Mouse (Mus musculus) activated CD4-positive, CD25-positive, alpha-beta regulatory T cell, adult 4 months (primary cell): Measurements from ENCODE around the gene Samd8. TPM values are rescaled to one million over a fixed set of nuclear protein-coding genes. Genes with fewer than 3 reads are reported as not detected.

ENCODE experiments used
- ATAC-seq: one replicate; pipeline ENCODE4 v1.8.0; 2017
- polyA plus RNA-seq, 2 experiments: library from polyadenylated mRNA; unstranded; fragments of 100-300 nt; shearing (Covaris generic); gene quantifications; one replicate each; pipeline ENCODE4 v1.2.1; 2017

Samd8 gene
- polyA plus RNA-seq, 2 experiments from 2014 or later: 4.0 to 5.1 TPM

DNA sequence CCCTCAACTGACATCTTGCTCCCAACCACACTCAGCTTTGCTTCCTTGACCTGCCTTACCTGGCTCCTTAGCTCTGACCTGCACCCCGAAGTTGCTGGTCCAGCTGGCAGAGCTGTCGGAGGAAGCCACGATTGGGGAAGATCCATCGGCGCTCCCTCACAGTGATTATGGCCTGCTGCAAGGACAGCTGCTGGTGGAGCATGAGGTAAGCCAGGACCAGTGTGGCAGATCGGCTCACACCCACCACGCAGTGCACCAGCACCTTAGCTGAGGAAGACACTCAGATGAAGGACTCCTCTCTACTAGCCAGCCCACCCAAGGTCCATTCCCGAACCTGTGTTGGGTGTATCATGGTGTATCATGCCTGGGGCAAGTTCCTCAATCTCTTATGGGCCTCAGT, 4.1 kb upstream of the Samd8 start:
- ATAC-seq: no peak

DNA sequence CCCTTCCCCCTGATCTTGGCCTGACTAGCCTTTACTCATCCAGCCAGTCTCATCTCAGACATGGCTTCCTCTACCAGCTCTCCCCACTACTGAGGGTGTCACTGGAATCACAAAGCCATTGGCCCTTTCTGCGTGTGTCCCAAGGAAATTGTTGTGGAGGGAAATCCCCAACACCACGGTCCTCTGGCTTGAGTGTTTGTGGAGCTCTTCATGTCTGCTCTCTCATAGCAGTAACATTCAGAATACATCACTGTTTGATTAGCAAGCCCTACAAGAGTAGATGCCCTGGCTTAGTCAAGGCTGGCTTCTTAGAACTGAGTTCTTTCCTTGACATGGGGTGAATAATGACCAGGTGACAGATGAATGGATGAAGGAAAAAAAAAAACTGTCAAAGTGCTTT, 3.5 kb upstream of the Samd8 start:
- no peak for ATAC-seq

DNA sequence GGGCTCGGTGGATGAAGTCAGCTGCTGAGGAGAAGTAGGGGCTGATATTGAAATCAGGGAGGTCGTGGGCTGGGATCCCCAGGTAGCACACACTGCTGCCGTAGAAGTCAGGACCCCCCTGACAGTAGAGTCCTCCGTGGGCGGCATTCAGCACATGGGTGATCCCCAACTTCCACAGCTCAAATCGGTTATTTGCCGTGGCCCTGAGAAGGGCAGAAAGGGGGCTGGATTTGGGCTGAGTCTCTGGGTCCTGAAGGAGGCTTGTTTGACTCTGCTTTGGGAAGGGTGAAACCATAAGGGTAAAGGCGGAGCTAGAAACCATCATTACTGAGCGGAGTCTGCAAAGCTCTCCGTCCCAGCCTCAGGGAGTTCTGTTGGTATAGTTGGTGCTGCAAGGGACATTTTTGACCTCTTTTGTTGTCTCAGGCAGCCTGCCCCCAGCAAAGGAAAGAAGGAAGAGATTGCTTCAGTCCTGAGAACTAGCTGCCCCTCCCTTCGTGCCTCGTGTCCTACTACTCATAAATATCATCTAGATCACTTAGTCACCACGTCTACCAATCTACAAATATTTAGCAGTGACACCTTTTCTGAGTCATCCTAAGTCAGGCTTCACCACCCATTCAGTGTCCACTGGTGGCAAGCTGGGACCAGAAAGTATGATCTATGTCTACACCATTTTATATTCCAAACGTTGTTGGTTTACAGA, 2.7 kb upstream of the Samd8 start:
- ATAC-seq: no peak

DNA sequence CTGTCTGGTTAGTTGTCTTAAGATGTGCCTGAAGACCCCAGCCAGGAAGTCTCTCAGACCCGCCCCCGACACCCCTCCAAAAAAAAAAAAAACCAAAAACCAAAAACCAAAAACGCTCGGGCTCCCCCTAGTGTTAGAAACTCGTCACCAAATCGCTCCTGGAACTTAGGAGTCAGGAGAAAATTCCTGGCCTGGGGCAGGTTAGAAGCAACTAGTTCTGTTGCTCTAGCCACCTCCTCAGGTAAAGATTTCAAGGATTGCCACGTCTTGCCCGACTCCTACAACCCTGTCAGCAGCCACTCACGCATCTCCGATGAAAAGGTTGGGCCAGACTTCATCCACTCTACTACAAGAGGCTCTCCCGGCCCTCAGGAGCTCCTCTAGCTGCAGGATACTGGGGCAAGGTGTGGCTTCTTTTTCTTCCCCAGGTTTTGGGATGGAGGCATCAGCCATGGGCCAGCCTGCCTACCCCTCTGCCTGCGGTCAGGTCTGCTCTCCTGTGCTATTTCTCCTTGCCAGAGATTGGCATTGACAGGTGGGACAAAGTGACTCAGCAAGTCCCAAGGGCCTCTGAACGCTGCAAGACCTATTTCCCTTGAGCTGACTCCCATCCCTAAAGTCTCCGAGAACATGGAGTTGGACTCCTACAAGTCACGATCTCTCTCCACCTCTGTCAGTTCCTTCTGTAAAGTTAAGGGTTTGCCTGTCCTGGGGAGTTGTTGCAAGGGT, 2.0 kb upstream of the Samd8 start:
- ATAC-seq: no peak

DNA sequence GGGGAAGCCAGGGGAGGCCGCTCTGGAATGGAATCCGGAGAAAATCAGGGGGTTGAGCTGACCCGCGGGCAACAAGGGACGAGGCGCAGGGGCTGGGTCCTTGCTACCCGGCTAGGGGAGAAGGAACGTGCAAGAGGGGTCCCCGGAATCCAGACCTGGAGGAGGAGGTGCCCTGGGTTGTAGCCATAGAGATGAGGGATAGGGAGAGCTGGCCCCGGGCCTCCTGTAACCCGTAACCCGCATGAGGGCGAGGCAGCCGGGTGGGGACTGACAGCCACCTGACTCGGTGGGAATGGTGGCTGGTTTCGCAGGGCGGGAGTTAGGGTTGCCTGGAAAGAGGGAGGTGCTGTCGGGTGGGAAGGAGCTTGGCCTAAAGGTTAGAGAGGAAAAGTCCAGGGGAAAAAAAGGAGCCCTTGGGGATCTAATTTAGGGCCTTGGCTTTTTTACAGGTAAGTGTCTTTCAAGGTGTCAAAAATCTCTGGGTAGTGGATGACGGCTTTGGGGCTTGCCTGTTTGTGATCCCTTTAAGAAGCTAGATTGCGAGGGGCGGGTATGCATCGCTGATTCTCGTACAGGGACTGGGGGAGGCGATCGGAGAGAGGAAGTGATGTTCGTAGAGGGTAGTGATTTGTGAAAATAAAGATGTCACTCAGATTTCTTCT, 681 bp downstream of the Samd8 start, which contains the start of gene Dusp13:
Gene Dusp13 (minus strand): TSS at position 301 of the 662 bp plus-strand sequence.
- ATAC-seq: peak; percentile 74

DNA sequence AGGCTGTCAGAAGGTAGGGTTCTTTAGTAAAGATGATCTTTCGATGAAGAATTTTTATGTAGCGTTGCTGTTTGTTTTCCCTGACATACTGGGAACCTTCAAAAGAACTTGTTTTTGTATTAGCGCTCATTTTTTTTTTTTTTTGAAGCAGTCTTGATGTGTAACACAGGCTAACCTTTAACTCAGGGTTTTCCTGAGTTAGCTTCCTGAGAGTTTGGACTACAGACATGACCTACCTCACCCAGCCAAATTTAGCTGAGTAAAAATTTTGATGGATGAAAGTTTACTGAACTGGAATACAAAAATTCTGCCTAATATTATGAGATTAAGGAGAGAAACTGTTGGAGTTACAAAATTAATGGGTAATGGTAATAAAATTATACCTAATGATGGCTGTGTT, 2.1 kb downstream of the Samd8 start:
- ATAC-seq: no peak

DNA sequence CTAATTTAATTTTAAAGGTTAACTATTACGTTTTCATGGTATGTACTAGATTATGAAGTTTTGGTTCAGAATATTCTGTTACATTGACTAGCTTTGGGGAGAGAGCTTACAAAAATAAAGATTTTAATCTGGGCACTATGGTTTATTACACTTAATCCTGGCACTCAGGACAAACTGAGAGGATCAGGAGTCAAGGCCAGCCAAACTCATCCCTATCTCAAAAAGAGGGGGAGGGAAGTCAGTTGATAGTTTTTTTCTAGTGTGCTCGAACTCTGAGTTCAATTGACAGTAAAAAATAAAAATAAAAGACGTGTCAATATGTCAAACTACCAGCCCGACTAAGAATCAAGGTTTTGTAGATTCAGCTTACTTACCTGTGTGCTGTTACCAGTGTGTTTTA, 3.0 kb downstream of the Samd8 start:
- no peak for ATAC-seq

DNA sequence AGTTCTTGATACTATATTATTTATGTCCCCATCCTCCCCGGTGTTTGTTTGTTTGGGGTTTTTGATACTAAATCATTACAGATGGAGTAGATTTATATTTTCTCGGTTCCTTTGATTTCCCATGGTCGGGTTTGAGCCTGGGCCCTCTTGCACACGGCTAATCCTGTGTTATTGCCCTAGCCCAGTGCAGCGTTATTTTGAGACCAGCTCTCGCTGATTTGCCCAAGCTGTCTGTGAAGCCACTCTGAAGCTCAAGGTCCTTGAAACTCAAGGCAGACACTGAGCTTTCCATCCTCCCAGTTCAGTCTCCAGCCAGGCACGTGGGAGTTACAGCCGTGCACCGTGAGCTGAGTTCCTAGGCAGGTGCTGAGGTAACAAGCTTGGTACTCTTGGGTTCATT, 11.2 kb downstream of the Samd8 start:
- ATAC-seq: no peak

DNA sequence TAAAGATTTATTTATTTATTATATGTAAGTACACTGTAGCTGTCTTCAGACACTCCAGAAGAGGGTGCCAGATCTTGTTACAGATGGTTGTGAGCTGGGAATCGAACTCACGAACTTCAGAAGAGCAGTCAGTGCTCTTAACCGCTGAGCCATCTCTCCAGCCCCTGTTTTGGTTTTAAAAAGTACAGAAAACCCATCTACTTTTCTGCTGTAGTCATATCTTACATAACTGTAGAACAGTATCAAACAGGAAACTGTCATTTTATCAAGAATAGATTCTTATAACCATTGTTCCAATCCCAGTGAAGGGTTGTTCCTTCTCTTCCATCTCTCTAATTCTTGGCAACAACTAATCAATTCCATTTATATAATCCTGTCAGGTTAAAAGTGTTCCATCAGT, 13.4 kb downstream of the Samd8 start:
- ATAC-seq: no peak

DNA sequence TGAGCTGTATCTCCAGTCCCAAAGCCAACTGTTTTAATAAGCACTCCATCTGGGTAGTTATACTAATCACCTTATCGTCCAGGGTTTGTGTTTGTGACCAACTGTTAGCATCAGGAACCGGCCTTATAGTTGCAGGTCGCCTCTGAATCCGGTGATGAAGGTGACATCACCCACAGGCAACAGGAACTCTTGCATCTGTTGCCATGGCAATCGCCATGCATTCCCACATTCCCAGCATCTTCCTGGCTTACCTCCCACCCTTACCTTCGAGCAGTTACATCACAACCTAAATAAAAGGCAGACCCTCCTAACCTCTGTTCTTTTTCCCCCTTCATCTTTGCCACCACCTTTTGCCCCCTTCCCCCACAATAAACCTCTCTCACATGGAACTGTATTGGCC, 14.3 kb downstream of the Samd8 start:
- ATAC-seq: no peak

DNA sequence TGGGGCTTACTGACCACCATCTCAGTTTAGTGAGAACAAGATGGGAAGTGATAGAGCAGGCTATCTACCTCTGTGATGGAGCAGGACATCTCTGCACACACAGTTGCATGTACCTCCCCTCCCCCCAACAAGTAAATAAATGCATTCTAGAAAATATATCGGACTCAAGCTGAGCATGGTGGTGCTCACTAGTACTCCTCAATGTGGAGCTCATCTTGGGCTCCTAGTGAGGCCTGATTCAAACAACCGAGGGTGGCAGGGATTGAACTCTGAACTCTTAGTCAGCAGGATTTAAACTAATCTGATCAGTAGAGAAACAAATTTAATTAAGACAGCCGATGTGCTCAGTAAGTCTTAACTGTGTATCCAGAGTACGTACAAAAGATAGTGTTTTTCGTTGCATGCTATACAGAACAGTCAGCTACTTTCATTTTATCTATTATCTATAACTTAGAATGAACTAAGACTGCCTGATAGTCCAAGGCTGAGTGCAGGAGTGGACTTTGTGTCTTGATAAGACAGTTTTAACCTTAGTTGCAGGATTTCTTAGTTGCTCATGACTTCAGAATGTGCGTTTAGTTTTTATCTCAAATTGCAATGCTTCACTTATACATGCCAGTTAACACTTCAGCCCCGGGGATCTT, 15.5 kb downstream of the Samd8 start:
- ATAC-seq: no peak

DNA sequence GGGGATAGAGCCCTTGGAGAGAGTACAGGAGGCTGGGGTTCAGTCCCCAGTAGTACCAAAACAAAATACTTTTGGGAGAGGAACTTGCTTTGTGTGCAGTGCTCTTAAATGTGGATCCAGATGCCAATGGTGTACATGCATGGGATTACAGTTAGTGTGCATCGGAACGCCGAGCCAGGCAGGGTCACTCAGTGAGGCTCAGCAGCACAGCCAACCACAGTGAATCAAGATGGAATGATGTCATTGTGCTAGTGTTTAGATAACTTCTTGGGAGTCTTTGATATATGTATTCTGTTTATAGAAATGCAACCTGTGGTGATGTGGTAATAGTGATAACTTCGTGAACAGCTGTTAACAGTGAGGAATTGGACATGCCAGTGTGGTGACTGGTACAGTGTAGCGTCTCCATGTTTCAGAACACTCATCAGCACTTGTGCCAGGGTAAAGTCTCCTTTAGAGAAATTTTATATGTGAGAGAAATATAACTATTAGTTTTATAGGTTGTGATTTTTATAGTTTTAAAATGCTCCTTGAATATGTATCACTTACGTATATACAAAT, 16.1 kb downstream of the Samd8 start:
- no peak for ATAC-seq

DNA sequence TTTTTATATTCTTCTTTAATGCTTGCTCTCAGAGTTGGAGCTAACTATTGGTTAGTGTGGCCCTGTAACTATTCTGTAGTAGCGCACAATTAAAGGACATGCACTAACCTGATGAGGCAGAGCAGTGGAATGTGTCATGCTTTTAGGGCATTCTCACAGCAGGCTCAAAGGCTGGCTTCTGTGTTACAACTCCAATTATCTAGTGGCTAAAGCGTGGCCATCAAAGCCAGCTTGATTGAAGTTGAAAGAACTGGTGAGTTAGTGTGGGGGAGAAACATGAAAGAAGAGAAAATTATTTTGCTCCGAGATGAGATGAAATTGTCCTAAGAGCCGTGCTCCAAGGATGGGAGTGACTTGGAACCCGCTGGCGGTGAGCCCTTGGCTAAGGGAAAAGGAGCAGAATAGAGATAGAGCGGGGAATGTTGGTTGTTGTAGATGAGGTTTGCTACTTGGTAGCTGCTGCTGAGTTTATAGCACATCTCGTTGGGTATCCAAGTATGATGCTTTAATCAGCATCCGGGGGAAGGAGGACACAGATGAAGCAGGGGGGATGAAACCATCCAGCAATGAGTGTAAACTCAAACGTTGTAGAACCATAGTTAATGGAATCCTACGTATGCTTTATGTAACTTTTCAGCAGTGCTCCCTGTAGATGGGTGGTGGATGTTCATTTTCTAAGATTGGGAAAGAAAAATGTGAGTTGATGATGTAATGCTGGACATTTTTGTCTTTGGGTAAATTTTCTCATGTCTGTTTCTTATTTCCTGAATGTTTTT, 22.4 kb downstream of the Samd8 start:
- no peak for ATAC-seq

DNA sequence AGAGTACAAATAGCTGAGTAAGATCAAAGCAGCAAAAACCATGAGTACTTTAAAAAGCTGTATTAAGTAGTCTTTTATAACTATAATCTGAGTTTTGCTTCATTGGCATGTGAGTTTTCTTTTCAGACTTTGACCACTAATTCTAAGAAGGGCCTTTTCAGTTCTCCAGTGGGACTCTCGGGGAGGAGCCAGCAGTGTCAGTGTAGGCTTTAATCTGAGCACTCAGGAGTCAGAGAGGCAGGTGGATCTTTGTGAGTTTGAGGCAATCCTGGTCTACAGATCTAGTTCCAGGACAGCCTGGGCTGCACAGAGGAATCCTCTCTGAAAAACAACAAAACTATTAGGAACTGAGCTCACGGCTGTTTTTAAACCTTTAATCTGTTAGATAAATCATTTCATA, 23.6 kb downstream of the Samd8 start:
- ATAC-seq: no peak

DNA sequence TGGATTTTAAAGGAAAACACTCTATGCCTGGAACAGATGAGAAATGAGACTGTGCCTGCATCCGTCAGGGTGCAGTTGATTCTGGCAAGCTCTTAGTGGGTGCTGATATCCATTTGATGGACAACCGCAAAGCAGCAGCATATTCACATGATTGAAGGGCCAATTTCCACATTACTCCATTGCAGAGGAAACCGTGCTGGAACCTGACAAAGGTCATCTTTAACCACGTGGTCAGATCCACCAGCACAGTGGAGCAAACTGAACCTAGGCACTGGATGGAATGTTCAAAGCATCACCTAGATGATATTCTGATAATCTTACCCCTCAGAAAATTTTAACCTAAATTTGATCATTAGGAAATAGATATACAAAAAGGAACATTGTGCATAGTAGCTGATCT, 25.9 kb downstream of the Samd8 start:
- no peak for ATAC-seq

DNA sequence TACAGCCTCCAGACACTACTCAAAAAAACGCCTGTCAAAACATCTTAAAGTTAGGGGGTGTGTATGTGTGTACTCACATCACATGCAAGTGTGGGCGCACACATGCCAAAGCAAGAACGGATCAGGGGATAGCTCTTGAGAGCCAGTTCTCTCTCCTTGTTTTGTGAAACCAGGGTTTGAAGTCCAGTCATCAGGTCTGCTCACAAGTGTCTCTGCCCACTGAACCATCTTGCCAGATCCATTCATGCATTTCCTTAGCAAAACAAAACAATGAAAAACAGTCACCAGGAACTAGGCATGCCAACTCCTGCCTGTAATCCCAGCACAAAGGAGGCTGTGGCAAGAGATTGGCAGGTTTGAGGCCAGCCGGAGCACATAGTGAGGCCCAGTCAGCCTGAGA, 36.2 kb downstream of the Samd8 start:
- no peak for ATAC-seq

DNA sequence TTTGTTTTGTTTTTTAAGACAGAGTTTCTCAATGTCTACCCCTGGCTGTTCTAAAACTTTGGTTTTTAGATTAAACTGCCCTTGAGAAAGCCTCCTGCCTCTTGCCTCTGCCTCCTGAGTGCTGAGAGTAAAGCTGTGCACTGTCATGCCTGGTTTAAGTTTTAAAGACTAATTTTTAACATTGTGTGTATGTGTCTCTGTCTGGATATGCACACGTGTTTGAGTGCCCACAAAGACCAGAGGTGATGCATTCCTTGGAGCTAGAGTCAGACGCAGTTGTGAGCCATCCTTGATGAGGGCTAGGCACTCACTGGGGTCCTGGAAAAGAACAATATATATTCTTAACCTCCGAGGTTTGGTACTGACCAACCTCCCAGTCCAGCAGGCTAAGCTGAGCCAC, 37.0 kb downstream of the Samd8 start:
- ATAC-seq: no peak

DNA sequence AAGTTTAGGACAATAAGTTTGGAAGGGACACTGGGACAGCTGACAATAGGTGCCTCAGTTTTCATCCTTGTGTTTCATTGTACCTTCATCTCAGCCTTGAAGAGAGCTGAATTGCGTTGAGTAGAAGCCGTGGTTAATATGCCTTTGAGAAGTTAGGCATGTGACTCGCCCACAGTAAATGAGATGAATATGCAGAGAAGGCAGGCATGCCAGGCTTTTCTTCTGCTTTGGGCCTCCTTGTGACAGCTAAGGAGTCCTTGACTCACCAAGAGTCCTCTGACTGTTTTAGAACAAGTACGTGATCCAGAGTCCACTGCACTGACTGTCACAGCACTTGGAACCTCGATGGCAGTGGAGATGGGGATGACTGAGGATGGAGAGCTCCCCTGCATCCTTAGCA, 37.8 kb downstream of the Samd8 start:
- no peak for ATAC-seq

DNA sequence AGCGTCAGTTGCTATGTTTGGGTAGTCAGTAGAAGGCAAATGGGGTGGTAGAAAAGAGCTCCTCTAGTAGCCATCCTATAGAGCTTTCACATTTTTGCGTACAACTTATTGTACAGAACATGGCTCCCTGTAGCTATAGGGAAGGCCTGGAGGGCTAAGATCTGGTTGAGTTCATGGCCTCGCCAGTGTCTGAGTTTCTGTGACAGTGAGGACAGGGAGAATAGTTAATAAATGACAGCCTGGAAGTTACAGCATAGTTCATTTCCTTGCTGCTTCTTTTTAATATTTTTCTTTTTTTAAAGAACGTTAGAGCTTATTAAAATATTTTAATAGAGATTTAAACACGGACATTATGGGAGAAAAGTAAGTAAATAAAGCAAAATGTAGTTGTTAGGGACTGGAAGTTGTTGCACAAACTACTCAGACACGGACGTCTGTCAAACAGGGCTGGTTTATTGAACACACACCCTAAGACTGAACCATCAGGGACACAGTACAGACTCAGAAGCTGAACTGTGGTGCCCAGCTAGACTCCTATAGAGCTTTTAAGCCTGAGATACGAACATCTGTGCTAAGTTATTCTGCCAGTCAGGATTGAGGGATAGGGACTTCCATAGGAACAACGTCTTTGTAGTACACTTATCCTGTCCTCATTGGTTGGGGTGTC, 40.4 kb downstream of the Samd8 start:
- no peak for ATAC-seq

DNA sequence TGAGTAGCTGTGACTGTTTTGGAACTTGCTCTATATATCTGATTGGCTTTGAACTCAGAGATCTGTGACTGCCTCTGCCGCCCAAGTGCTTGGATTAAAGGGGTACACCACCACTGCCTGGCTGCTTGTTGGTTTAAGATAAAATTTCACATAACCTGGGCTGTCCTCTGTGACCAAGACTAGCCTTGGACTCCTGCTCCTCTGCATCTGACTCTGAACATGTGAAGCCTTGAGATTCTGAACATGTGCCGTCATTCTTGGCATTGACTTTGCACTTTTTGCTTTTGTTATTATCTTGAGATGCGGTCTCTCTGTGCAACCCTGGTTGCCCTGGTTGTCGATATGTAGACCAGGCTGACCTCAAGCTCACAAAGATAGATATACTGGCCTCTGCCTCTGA, 41.4 kb downstream of the Samd8 start:
- ATAC-seq: no peak

DNA sequence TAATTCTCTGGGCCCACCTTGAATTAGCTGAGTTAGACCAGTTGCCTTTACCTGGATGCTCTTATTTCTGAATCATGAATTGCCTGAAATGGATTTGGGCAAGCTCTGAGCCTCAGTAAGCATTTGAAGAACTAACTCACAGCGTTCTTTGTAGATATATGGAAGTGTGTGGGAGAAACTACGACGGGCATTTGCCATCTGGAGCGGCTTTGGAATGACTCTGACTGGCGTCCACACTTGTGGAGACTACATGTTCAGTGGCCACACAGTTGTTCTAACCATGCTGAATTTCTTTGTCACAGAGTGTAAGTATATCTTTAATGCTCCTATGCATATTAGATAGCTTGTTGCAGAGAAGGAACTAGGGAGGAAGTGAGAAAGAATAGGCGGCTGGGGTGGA, 41.9 kb downstream of the Samd8 start:
- no peak for ATAC-seq

DNA sequence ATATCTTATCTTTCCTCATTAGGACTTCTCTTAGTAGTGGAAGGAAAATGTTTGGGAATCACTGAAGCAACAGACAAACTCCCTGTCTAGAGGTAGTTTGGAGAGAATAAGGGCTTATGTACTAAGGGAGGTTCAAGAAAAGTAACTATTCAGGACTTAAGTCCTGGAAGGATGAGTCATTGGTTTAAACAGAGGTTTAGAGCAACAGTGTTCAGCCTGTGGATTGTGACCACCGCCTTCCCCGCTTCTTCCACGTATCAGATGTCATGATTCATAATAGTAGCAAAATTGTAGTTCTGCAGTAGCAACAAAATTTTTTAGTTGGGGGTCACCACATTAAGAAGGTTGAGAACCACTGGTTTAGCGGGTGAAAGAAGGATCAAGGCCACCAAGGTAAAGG, 50.3 kb downstream of the Samd8 start:
- ATAC-seq: no peak
